Mouse (Mus musculus) lung, postnatal 4 days (tissue): ENCODE results near the gene Ltb.

Experiments
- DNase-seq, 2 experiments: peaks; one replicate each; pipeline ENCODE4 v3.0.0; 2021

The Ltb gene

GRCm38 (mm10) chr17:35165451-35166155, 28.6 kb upstream of the Ltb start:
- no peak for DNase-seq

- peak in 1 of 2 experiments; percentile 75 for DNase-seq
These were observed 27.7 kb upstream of the Ltb start for GRCm38 (mm10) chr17:35166352-35167035.

GRCm38 (mm10) chr17:35167794-35168193, 26.4 kb upstream of the Ltb start:
- DNase-seq: peak in 1 of 2 experiments; percentile 19

- DNase-seq: peak in 1 of 2 experiments; percentile 19
These were observed 25.6 kb upstream of the Ltb start for GRCm38 (mm10) chr17:35168541-35169207.

- DNase-seq: peak in 1 of 2 experiments; percentile 21
These were observed 21.6 kb upstream of the Ltb start for GRCm38 (mm10) chr17:35172445-35173234.

- DNase-seq: peak in 1 of 2 experiments; percentile 21
These were observed 20.9 kb upstream of the Ltb start for GRCm38 (mm10) chr17:35173329-35173728.

- DNase-seq: peak in 1 of 2 experiments; percentile 20
These were observed 19.9 kb upstream of the Ltb start for GRCm38 (mm10) chr17:35174201-35174977.

- DNase-seq: no peak
These were observed 18.9 kb upstream of the Ltb start for GRCm38 (mm10) chr17:35175382-35175781.

GRCm38 (mm10) chr17:35175968-35176367, 18.3 kb upstream of the Ltb start, which contains the start of gene Aif1:
Gene Aif1 (minus strand): TSS chr17:35176068.
- DNase-seq: no peak

- DNase-seq: peak; percentile 80 to 85
These were observed 15.7 kb upstream of the Ltb start for GRCm38 (mm10) chr17:35178528-35178927.

- DNase-seq: no peak
These were observed 14.1 kb upstream of the Ltb start for GRCm38 (mm10) chr17:35180093-35180492.

- DNase-seq: peak; percentile 81 to 83
These were observed 8.3 kb upstream of the Ltb start for GRCm38 (mm10) chr17:35185639-35186611.

- DNase-seq: peak; percentile 69 to 74
These were observed 7.6 kb upstream of the Ltb start for GRCm38 (mm10) chr17:35186681-35187080.

GRCm38 (mm10) chr17:35187345-35187744, 6.9 kb upstream of the Ltb start:
- DNase-seq: no peak

GRCm38 (mm10) chr17:35187959-35188610, 6.2 kb upstream of the Ltb start, which contains the start of gene Lst1:
Gene Lst1 (minus strand): TSS chr17:35188439.
- no peak for DNase-seq

GRCm38 (mm10) chr17:35189186-35189585, 5.1 kb upstream of the Ltb start:
- no peak for DNase-seq

- no peak for DNase-seq
These were observed 4.1 kb upstream of the Ltb start for GRCm38 (mm10) chr17:35190096-35190495.

- no peak for DNase-seq
These were observed 2.5 kb upstream of the Ltb start for GRCm38 (mm10) chr17:35191723-35192122.

- no peak for DNase-seq
These were observed 1.3 kb upstream of the Ltb start for GRCm38 (mm10) chr17:35192924-35193323.
